Mouse (Mus musculus) brain, adult 2 months (tissue): Measurements from ENCODE around the gene Adam6b.
"Not testable (repeated sequence)": the region's sequence is repeated elsewhere in the genome, so short reads cannot be mapped to it uniquely, and the experiment has no call there.

ENCODE experiments used
- DNase-seq: peaks from one replicate; pipeline ENCODE4 v3.0.0; 2011; ENCODE audit warnings: low read depth, low spot score

The Adam6b gene

DNA sequence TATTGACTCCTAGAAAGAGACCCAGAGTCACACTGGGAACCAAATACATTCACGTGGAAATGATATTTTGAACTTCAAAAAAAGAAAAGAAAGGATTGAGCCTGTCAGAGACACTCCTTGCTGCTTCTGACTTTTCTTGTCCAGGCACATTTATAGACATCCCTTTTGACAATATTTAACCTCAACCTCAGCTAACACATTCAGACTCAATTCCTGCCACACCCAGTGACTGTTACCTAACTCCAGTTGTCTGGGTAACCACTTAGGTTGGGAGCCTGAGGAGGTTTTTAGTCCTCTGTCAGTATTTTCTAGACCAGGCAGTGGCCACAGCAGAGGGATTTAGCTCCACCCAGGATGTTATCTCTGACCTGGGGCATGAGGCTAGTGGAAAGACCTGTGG, at the start of gene Adam6b:
Gene Adam6b (plus strand): TSS at position 301 of the 400 bp plus-strand sequence.
- not testable (repeated sequence) for DNase-seq

DNA sequence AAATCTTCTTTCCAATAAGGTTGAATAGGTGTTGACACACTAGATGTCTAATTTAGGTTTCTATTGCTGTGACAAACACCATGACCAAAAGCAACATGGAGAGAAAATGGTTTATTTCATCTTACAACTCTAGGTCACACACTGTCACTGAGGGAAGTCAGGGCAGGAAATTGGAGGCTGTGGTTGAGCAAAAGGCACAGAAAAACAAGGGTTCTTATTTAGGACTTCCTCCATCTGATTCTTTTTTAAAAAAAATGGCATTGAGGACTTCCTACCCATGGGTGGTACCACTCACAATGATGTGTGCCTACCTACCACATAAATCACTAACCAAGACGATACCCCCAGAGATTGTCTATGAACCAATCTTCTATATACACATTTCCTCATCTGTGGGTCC, 43.2 kb upstream of the Adam6b start:
- DNase-seq = no peak

GRCm38 (mm10) chr12:113476164-113476563, 13.1 kb upstream of the Adam6b start:
- no peak for DNase-seq

DNA sequence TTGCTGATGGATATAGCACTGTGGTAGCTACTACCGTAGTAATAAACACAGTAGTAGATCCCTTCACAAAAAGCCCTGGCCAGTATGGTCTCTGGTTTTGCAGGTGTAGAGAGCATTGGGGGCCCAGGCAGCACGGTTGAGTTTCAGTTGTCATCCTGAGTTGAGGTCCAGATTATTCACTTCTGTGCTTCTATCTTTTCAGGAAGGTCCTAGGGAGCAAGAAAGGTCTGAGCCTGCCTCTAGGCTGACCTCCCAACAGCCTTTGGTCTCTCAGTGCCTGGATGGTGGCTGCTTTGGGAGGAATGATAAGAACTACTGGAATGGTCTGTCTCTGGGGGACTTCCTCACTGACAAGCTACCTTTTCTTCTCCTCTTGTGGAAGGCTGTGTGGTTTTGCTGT, 7.2 kb upstream of the Adam6b start:
- DNase-seq = no peak

DNA sequence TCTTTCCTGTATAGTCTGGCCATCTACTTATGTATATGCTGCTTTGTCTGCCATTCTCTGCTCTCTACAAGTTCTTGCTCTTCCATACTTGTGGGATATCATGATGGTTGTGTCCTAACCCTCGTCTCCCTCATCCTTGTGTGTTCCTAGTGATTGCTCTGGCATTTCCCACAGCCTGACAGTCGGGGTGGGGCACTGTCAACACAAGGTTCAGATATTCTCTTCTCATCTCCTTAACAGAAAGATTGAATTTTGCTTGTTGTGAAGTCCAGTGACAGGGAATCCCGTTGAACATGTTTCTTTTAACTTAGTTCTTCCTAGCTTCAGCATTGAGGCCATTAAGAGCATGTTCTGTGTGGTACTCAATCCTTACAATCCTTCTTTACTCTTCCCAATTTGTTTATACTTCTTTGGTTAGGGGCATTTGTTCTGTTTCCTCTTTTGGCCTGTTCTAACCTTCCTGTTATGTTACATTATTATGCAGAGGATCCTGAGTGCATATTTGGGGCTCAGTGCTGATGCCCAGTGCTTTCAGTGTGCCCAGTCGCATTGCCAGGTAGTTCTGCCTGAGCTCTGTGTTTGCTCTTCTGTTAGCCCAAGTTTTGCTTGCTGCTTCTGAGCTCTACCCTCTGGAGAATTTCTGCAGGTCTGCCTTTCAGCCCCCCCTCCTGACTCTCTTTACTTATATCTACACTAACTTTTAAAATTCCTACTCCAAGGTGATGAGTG, 6.5 kb upstream of the Adam6b start:
- no peak for DNase-seq

DNA sequence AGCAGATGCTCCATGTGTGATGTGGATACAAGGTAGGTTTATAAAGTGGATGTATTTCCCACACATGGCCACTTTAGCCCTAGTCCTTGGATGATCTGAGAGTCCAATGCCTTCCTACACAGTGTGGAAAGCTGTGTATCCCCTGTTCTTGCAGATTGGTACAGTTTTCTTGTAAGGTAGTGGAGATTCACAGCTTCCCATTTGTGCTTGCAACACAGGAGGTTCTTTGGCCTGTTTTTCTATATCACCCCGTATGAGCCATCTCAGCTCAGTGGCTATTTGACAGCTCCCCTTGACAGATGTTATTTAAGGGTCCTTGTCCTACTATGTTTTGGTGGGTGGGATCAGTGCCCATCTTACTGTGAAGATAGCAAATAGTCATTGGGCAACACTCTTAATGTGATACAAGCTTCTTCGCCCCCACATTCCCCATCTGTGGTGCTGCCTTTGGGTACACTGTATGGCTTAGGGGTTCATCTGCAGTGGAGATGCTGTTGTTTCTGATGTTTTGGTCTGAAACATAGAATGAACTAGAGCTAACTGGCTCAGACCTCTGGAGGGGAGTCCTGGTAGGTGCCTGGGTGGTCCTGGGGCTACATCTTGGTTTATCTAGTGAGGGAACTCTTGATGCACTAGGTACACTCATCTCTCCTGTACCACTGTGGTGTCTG, 5.7 kb upstream of the Adam6b start:
- DNase-seq = no peak

DNA sequence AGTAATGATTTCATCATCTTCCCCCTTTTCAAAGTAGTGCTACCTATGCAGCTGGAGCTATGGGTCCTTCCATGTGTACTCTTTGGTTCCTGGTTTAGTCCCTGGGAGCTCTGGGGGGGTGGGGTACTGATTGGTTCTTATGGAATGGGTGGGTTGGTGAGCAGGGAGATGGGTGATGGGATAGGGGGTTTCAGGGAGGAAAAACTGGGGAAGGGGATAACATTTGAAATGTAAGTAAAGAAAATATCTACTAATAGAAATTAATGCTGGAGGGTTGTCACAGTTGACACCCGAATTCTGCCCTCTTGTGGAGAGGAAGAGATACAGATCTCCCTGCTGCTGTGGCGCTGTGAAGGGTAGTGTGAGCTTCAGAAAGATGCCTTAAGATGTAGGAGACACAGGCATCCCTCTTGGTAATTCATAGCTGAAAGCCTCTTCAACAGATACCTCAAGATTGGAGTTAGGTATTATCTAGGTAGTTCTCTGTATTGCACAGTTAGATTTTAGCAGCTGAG, 4.3 kb upstream of the Adam6b start:
- peak; percentile 35 for DNase-seq

DNA sequence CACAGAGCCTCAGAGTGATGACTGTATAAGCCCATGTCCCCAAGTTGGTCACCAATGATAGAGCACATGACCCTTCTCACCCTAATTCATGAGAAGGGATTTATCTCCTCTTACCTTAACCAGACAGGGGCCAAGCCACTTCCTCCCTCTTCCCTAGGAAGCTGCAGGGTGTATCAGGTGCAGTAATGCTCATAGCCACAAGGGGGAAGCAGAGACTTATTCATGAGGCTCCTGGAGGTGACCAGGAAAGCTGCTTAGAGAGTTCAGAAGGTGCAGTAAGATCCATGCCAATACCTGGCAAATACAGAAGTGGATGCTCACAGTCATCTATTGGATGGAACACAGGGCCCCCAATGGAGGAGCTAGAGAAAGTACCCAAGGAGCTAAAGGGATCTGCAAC, 1.6 kb upstream of the Adam6b start:
- DNase-seq = peak; percentile 61

DNA sequence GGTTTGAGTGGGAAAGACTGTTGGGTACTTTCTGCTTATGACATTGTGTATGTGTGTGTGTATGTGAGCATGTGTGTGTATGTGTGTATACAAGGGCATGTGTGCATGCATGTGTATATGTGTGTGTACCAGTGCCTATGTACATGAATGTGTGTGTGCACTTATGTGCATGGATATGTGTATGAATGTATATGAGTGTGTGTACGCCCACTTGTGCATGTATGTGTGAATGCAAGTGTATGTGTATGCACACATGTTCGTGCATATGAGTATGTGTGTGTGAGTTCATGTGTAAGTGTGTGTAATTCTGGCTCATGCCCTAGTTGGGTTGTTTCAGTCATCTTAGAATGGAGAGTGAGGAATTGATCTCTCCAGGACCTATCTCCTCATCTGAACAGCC, 36.6 kb downstream of the Adam6b start:
- DNase-seq = no peak
